Mouse (Mus musculus) cerebellum, postnatal 36 days (tissue): ENCODE measurements at regions not wholly inside any gene's neighbourhood (a gene's known extent, or its start where the extent isn't known, plus 50 kb on each side); places are given as distances from the start of the nearest gene placed in this dataset.
A peak's percentile ranks its signal among the peaks of the same experiment; 100 is the strongest.

ENCODE experiments used
- DNase-seq, 2 experiments: peaks; one replicate each; pipeline ENCODE4 v3.0.0; 2021 to 2022; ENCODE audit warnings: mixed read lengths in 2 of 2

DNA sequence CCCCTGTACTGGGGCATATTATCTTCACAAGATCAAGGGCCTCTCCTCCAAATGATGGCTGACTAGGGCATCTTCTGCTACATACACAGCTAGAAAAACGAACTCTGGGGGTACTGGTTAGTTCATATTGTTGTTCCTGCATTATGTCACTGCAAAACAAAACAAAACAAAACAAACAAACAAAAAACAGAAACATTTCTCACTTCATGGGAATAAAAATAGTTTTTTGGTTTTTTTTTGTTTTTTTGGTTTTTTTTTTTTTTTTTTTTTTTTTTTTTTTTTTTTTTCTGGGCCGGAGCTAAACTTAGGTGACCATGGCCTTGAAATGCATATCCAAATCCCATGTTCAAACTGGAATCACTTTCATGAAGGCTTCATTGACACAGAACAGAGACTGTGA, 1184.4 kb downstream of the Efna5 start:
- no peak for DNase-seq

DNA sequence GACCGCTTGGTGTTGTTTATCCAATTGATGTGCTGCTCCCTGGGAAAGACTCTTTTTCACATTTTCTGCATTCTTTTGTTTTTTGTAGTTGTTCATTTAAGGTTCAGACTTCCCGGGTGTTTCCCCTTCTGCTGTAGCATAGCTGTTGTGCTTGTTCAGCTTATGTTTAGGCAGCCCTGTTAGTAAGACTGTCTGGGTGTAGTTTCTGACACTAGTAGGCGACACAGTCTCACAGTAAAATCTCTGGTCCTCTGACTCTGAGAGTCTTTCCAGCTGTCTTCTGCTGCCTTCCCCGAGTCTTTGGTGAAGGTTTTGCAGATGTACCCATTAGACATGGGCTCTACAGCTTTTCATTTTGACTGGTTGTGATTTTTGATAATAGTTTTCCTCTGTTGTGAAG, 1194.8 kb downstream of the Efna5 start:
- DNase-seq: no peak

DNA sequence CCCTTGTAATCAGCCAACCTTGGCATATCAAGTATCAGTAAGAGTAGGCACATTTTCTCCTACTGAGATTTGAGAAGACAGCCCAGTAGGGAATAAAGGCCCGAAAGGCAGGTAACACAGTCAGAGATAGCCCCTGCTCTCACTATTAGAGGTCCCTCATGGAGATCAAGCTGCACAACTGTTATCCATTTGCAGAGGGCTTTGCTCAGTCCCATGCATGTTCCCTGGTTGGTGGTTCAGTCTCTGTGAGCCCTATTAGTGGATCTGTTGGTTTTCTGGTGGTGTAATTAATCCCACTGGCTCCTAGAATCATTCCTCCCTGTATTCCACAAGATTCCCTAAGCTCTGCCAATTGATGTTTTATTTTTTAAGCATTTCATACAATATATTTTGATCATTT, 1196.6 kb downstream of the Efna5 start:
- DNase-seq: no peak

DNA sequence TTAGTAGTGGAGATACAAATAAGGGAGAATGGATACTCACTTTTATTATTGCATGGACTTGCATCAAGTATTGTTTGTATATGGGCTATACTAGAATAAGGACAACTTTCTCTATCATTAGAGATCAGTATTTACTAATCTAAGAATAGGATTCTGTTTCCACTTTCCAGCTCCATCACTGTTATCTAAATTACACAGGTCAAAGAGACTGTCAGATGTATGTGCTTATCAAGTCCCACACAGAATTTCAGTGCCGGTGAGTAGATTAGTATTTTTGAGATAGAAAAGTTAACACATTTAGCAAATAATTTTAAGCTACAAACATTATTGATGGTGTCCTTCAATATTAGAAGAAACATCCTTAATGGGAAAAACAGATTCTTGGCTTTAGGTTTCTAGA, 1210.5 kb downstream of the Efna5 start:
- DNase-seq: no peak

DNA sequence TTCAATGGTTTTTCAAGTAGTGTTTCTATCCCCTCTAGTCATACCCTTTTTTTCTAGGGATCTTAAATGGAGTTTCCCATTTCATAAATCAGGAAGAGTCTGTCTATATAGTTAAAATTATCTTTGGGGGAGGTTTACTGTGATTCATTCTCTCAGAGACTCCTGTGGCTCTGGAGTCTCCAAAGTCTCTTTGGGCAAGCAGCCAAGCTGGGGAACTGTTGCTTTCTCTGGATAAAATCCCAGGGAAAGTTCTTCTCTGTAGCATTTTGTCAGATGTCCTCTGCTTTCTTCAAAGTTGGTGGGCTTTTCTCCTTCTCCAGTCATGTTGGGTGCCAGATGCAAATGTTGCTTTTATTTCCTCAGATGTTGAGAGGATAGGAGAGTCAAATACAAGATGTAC, 1213.7 kb downstream of the Efna5 start:
- DNase-seq: peak in 1 of 2 experiments; percentile 3

DNA sequence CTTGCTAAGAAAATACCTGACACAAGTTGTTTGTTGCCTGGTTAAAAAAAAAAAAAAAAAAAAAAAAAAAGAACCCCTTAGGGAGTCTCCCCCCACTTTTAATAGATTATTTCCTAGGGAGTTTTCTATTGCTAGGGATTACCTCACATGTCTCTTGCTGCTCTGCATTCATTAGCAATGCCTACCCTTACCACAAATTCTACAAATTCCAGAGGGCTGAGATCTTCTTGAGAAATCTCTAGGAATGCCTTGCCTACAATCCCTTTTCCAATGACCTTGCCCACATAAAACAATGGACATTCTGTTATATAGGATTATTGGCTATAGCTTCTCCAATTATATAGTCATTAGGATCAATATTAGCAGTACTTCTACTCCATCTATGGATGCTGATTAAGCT, 1216.2 kb downstream of the Efna5 start:
- no peak for DNase-seq

DNA sequence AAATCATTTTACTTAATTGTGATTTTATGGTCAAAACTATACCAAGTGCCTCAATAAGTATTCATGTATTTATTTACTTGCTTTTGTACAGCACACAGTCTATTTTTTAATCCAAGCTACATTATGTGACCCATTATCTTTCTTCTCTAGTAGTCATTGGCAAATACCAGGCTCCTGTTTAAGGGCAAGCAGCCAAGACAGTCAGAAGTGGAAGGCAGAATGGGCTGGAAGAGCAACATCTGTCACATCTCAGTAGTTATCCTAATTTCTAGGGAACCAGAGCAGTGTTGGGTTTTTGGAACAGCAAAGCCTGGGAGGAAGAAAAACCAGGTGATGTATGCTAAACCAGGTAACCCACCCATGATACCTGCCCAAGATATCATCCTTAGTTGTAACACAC, 1233.5 kb downstream of the Efna5 start:
- peak in 1 of 2 experiments; percentile 6 for DNase-seq

DNA sequence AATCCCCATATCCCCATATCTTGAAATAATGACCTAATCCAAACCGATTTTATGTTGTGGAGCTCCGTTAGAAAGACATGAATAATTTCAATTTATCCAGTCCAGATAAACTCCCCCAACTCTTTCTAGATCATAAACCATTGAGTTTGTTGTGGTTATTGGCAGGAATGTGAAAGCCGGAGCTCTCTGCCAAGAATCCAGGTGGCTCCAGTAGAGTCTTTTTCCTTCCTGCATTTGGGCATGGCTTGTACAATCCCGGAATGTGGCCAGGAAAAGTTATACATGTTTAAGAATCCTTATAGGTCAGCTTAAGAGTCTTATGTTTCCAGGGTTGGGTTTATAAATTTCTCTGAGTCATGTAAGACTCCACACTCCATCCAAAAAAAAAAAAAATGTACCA, 1272.8 kb downstream of the Efna5 start:
- DNase-seq: peak; percentile 19 to 21

DNA sequence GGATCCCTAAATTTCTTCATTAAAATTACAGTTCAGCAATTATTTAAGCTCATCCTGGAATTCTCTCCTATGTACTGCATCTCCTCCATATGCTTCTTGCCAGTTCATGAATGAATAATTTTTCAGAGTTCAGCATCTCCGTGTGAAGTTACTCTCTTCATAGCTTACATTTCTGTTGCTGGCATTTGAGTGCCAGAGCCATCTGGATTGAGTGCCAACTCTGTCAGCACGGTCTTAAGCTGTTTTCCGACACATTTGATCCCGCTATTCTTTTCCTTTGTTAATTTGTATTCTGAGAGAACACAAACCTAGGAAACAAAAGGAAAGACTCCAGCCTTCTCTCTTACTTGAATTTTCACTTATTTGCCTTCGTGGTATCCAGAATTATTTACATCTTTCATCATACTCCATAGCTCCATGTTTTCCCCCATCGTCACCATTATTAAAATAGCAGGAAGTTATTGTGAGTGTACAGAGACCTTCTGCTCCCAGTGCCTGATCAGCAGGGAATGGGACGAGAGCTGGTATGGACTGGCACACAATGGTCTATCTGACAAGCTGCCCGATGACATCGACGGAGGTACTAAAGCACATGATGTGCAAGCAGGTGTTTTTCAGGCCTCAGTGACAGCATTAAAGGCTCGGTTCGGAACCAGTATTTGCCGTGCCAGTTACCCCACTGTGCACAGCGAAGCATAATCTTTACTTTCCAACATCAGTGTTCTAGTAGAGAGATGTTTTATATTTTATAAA, 1274.2 kb downstream of the Efna5 start:
- DNase-seq: peak; percentile 5 to 23

DNA sequence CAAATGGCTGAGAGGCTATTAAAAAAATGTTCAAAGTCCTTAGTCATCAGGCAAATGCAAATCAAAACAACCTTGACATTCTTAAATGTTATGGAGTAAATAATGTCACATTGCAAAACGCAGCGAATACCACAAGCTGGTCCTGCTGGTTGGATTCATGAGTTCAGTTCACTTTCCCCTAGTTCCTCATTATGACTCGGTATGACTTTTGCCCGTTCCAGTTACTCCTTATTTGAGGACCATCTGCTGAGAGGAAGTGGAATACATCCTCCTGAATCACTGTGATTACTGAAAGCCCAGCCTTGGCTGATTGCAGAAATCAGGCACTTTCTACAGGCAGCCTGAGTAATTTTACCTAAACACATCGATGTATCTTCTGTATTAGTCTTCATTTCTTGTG, 1276.9 kb downstream of the Efna5 start:
- DNase-seq: no peak

DNA sequence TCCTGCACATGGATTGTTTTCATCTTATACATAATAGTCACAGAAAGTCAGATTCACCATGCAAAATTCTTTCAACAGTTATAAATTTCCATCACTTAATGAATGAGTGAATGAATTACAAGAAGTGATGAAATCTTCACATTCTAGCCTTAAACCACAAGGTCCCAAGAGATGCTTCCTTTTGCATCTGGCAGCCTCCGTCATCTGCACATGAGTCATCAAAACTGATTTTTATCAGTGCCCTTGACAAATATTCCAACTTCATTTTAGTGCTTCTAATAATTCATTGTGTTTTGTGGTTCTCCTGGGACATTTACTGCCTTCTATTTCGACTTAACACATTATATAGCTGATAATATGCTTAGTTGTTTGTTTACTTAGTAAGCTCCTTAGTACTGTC, 1291.9 kb downstream of the Efna5 start:
- DNase-seq: no peak

DNA sequence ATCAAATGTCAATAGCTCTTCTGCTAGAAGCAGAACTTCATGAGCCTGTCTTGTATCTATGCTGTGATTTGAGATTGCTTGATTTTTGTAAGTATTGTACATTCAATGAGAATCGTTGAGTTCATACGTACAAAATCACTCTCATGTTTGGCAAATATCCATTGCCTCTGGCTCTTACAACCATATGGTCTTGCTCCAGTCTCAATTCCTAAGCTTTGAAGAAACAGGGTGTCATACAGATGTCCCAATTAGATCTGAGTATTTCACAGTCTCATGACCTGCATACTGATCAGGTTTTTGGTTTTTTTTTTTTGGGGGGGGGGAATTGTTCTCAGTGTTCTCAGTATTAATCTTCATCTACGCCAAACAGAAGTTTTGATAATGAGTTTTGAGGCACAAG, 1302.2 kb downstream of the Efna5 start:
- DNase-seq: no peak

DNA sequence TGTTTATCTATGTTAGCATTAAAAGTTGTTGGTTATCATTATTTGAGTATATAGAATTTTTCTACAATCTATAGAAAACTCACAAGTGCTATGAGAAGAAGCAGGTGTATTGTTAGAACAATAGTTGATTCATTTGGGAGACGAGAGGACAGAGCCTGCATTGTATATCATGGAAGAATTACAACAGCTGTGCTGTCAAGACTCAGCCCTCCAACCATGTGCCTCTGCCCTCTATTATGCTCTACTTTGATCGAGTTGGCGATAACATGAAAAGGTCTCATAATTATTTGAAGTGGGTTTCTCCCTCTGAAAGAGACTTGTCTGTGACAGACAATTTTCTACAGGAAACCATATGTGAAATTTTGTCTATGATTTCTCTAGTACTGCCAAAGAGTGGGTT, 1310.2 kb downstream of the Efna5 start:
- no peak for DNase-seq
